Mouse (Mus musculus): ENCODE data around the gene Gm20388. TPM values are rescaled to one million over a fixed set of nuclear protein-coding genes. Genes with fewer than 3 reads are reported as not detected.
A peak's percentile ranks its signal among the peaks of the same experiment; 100 is the strongest.

Gm20388 gene
- polyA plus RNA-seq, 1 experiment from 2014 or later, result not detected

DNA sequence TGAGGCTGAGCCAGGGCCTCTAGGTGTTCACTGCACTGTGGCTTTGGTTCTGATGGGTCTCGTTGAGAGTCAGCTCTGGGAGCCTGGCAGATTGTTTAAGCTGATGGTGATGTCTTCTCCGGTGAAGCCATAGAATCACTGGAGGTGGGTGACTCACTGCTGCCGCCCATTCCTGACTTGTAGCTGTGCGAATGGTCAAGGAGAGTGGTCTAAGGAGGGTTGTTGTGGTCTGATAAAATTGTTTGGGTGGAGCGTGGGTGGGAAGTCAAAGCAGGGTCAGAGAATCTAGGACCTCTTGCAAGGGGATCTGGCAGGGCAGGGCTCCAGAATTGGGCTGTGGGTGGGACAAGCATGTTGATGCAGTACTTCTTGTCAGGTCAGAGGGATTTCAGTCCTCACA lies 2100.0 kb downstream of the Gm20388 start:
- H3K4me1 ChIP-seq, result peaks cover 33% of the 10 kb centered on the region
- ATAC-seq (ENCODE audit: extremely low read depth, insufficient number of reproducible peaks, low FRiP score, low TSS enrichment), result no peak
- H3K36me3 ChIP-seq, result peaks cover 70% of the 10 kb centered on the region
- H3K27me3 ChIP-seq (replicated peaks), result no peaks in the 10 kb centered on the region
- H3K4me3 ChIP-seq, result no peak overlapping the region
- H3K9me3 ChIP-seq, result no peaks in the 10 kb centered on the region
- WGBS, result 51% methylated on average over 5 of the region's 5 CpGs
- H3K9ac ChIP-seq, result peak overlapping the region; percentile 33; the same call in 1 of the 2 replicates
- H3K4me2 ChIP-seq, result no peak overlapping the region
- H3K27ac ChIP-seq (replicated peaks), result no peak overlapping the region; the same call in 1 of the 2 replicates

DNA sequence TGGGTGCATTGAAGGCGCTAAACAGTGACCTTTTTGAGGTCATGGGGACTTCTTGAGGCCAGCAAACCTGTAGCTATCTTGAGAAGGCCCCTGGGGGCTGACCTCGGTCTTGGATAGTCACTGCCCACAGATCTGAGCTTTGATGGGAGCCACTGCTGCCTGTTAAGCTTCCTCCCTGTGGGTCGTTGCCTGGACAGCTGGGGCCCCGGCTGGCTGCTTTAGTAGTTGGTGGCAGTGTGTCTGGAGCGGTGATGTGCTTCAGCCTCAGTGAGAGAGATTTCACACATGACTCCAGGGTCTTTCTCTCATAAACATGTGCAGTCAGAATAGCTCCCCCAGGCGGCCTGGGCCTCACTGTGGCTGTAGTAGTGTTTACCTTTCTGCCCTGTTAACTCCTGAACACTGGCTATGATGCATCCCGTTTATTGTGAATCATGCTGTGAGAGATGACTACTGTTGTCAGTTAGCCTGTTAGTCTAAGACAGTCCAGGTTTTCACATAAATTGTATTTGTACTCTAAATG lies 2100.5 kb downstream of the Gm20388 start:
- ATAC-seq (ENCODE audit: extremely low read depth, insufficient number of reproducible peaks, low FRiP score, low TSS enrichment), result no peak
- Histone ChIP-seq H3K9me3 (no peaks in the 10 kb centered on the region), H3K4me2 (no peak overlapping the region), H3K4me3 (no peak overlapping the region), H3K9ac (peak overlapping the region; percentile 33; the same call in 1 of the 2 replicates), H3K27me3 (replicated peaks) (no peaks in the 10 kb centered on the region), H3K27ac (replicated peaks) (no peak overlapping the region; the same call in 1 of the 2 replicates), H3K36me3 (peaks cover 67% of the 10 kb centered on the region), H3K4me1 (peaks cover 37% of the 10 kb centered on the region)
- 42% methylated on average over 7 of the region's 7 CpGs for WGBS

DNA sequence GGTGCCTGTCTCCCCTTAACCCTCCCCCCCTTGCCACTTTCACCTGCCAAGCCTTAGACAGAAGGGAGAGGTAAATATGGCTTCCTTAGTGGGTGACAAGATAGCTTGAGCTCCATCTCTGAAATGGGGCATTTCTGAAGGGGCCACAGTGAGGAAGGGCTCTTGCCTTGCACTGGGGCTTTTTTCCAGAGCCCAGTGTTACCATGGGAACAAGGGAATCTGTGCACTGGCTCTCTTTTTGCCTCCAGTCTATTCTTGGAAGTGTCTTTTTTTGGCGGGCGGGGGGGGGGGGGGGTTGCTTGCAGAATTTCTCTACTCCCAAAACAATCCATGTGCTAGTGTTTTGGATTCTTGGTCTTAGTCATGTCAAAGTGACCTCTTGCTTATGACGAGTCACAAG lies 2104.0 kb downstream of the Gm20388 start:
- Histone ChIP-seq H3K27me3 (replicated peaks) (no peaks in the 10 kb centered on the region), H3K27ac (replicated peaks) (no peak overlapping the region), H3K36me3 (peaks cover 49% of the 10 kb centered on the region), H3K9me3 (no peaks in the 10 kb centered on the region), H3K4me2 (no peak overlapping the region), H3K4me1 (peaks cover 66% of the 10 kb centered on the region), H3K4me3 (no peak overlapping the region), H3K9ac (no peak overlapping the region)
- WGBS, result 53% methylated on average over 3 of the region's 3 CpGs
- ATAC-seq (ENCODE audit: extremely low read depth, insufficient number of reproducible peaks, low FRiP score, low TSS enrichment), result no peak

DNA sequence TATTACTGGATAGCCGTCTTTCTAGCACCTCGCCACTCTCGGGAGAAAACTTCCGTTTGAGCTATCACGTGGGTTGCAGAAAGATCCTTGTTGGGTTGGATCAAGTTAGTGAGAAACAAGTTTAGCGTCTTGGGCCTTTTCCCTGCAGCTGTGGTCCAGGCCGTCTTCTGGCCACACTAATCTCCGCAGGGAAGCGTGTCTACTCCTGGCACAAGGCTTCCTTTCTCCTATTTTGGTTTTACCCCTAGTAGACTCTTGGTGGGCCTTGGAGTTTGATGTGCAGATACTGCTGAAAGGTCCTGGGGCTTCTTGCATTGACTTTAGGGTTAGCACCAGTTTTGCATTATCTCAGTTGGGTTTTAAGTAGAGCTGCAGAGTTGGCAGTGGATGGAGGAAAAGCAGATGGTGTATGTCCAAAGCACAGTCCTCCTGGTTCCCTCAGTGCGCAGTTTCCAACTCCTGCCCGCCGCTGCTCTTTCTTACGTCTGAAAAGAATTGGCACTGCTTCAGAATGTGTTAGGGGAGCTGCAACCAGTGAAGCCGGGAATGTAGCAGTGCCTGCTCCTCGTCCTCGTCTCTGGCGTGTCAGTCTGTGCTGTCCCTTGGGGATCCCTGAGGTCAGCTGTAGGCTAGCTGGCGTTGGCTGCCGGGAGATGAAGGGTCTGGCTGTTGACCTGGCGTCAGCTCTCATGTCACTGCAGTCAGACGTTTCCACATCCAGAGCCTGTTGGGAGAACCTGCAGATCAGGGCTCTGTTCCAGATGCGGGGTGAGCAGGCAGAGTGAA lies 2107.6 kb downstream of the Gm20388 start:
- ATAC-seq (ENCODE audit: extremely low read depth, insufficient number of reproducible peaks, low FRiP score, low TSS enrichment), result no peak
- Histone ChIP-seq H3K4me3 (no peak overlapping the region), H3K27ac (replicated peaks) (peak overlapping the region; percentile 71), H3K27me3 (replicated peaks) (no peaks in the 10 kb centered on the region), H3K4me1 (peaks cover 79% of the 10 kb centered on the region), H3K9ac (no peak overlapping the region), H3K4me2 (0 out of 2 replicates have a peak overlapping the region, but pooled peaks have one; percentile 4), H3K9me3 (no peaks in the 10 kb centered on the region), H3K36me3 (peaks cover 48% of the 10 kb centered on the region)
- 52% methylated on average over 22 of the region's 22 CpGs for WGBS

DNA sequence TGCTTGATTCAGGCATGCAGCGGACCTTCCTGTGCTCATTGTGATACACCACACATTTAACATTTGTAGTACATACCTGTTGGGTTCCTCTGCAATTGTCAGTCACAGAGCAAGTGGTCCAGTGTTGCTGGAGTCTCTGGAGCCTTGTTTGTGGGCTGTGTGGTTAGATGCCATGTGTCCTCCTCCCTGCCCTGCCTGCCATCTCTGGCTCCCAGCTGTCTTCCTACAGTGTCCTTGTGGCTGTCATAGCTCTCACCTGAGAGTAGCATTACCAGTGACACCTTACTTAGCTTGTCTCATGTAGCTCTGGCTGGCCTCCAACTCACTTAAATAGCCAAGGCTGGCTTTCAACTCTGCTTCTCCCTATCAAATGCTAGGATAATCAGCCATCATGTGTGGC lies 2108.5 kb downstream of the Gm20388 start:
- Histone ChIP-seq H3K4me1 (peaks cover 78% of the 10 kb centered on the region), H3K36me3 (peaks cover 53% of the 10 kb centered on the region), H3K27me3 (replicated peaks) (no peaks in the 10 kb centered on the region), H3K9ac (no peak overlapping the region), H3K9me3 (no peaks in the 10 kb centered on the region), H3K4me3 (no peak overlapping the region), H3K4me2 (no peak overlapping the region), H3K27ac (replicated peaks) (peak overlapping the region; percentile 71; the same call in 1 of the 2 replicates)
- no peak for ATAC-seq (ENCODE audit: extremely low read depth, insufficient number of reproducible peaks, low FRiP score, low TSS enrichment)
- WGBS, result 83% methylated on average over 1 of the region's 1 CpGs

DNA sequence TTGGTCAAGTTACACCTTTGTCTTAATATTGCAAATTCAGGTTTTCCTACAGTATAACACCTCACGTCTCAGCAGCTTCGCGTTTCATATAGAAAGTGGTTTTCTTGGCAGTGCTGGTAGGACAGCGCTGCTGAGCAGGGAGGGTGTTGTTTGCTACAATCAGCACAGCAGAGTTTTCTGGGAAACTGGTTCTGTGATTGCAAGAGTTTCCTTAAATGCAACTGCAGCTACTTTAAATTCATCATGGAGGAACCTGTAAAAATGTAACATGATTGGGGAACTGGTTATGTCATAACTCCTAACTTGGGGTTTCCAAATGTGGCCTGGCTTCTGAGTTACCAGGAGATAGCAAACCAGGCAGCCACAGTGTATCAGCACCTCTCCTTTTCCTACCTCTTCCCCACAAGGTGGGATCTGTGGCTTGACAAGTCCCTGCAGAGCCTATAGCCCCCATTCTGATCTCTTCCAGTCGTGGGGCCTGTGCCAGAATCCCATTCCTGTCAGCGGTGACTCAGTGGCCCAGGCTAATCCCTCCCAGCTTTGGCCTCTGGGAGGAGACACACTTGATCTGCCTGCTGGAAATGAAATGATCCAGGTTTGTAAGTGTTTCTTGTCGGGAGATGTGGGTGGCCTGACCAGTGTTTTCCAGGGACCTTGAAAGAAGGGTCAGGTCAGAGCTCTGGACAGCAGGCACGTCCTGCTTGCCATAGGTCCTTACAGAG lies 2109.6 kb downstream of the Gm20388 start:
- 0 out of 2 replicates have a peak overlapping the region, but pooled peaks have one; percentile 8 for H3K27ac ChIP-seq (replicated peaks)
- 67% methylated on average over 8 of the region's 8 CpGs for WGBS
- H3K4me3 ChIP-seq, result no peak overlapping the region
- ATAC-seq (ENCODE audit: extremely low read depth, insufficient number of reproducible peaks, low FRiP score, low TSS enrichment), result no peak
- no peaks in the 10 kb centered on the region for H3K27me3 ChIP-seq (replicated peaks)
- H3K9ac ChIP-seq, result no peak overlapping the region
- H3K4me2 ChIP-seq, result no peak overlapping the region
- H3K9me3 ChIP-seq, result no peaks in the 10 kb centered on the region
- peaks cover 63% of the 10 kb centered on the region for H3K36me3 ChIP-seq
- H3K4me1 ChIP-seq, result peaks cover 68% of the 10 kb centered on the region

DNA sequence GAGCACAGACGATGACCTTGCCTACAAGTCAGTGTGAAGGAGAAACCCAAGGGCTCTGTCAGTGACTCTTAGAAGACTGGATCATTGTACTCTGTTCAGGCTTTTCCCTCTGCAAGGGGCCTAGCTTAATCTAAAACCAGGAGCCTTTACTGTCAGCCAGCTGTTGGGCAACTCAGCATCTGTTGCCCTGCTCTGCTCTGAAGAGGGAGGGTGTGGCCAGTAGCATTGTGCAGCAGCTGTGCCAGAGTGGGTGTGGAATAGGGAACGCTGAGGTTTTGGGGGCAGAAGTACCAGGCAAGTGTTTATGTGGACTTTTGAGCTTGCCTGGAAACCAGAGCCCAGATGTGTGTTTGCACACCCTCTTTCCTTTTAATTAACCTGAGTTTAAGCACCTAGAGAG lies 2111.1 kb downstream of the Gm20388 start:
- peaks cover 72% of the 10 kb centered on the region for H3K36me3 ChIP-seq
- 78% methylated on average over 2 of the region's 2 CpGs for WGBS
- no peak for ATAC-seq (ENCODE audit: extremely low read depth, insufficient number of reproducible peaks, low FRiP score, low TSS enrichment)
- peaks cover 53% of the 10 kb centered on the region for H3K4me1 ChIP-seq
- no peak overlapping the region for H3K9ac ChIP-seq
- 0 out of 2 replicates have a peak overlapping the region, but pooled peaks have one; percentile 3 for H3K27ac ChIP-seq (replicated peaks)
- H3K9me3 ChIP-seq, result no peaks in the 10 kb centered on the region
- no peak overlapping the region for H3K4me3 ChIP-seq
- no peaks in the 10 kb centered on the region for H3K27me3 ChIP-seq (replicated peaks)
- H3K4me2 ChIP-seq, result no peak overlapping the region

DNA sequence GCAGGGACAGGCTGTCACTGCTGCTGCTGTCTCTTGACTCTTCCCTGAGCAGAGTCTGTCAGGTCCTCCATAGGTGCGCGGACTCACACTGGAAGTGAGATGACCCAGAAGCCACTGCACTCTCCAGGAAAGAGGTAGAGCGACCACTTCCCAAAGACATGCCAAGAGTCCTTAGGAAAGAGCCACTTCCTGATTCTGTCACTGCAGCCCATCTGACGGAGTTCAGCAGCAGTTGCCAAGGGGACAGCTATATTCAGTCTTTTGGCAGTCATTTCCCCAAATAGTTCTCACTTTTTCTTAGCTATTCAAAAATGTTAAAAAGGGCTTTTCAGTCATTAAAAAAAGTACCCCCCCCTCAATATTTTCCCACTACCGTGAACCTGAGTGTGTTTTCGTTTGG lies 2111.6 kb downstream of the Gm20388 start:
- no peaks in the 10 kb centered on the region for H3K27me3 ChIP-seq (replicated peaks)
- H3K4me3 ChIP-seq, result no peak overlapping the region
- H3K36me3 ChIP-seq, result peaks cover 72% of the 10 kb centered on the region
- no peaks in the 10 kb centered on the region for H3K9me3 ChIP-seq
- no peak for ATAC-seq (ENCODE audit: extremely low read depth, insufficient number of reproducible peaks, low FRiP score, low TSS enrichment)
- H3K9ac ChIP-seq, result no peak overlapping the region
- WGBS, result 80% methylated on average over 6 of the region's 6 CpGs
- peaks cover 49% of the 10 kb centered on the region for H3K4me1 ChIP-seq
- no peak overlapping the region for H3K4me2 ChIP-seq
- H3K27ac ChIP-seq (replicated peaks), result 0 out of 2 replicates have a peak overlapping the region, but pooled peaks have one; percentile 3

DNA sequence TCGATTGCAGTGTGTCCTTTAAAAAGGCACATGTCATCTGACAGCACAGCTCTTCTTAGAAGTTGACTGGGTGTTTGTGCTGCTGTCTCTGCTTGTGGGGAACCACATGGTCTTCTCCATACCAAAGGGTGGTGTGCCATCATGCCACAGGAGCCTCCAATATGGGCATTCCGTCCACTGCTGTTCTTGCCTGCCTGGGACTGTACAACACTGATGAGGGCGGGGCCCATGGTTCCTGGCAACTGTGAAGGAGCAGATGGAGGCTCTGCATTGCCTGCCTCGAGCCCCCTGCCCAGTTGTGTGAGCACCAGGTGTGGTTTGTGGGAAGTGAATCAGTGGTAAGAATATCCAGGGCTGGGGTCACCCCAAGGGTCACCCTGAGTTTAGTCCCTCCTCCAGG lies 2112.1 kb downstream of the Gm20388 start:
- Histone ChIP-seq H3K9me3 (no peaks in the 10 kb centered on the region), H3K36me3 (peaks cover 69% of the 10 kb centered on the region), H3K9ac (no peak overlapping the region), H3K27ac (replicated peaks) (no peak overlapping the region), H3K27me3 (replicated peaks) (no peaks in the 10 kb centered on the region), H3K4me2 (no peak overlapping the region), H3K4me3 (no peak overlapping the region), H3K4me1 (peaks cover 46% of the 10 kb centered on the region)
- WGBS, result 77% methylated on average over 4 of the region's 4 CpGs
- ATAC-seq (ENCODE audit: extremely low read depth, insufficient number of reproducible peaks, low FRiP score, low TSS enrichment), result no peak

DNA sequence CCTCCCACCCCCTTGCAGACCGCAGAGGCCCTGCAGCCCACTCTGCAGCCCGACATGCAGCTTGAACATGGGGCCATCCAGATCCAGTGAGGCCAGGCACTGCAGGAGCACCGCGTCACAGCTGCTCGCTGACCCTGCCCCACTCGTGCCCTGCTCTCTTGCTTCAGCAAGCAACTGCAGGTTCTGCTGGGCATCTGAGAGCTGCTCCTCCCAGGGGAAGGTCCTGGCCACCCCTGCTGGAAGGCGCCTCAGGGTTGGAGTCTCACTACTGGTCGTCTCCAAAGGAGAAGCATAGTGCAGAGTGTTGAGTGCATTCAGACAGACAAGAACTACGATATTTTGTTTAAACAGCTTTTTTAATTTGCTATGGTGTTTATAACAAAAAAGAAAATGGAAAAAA lies 2114.9 kb downstream of the Gm20388 start:
- H3K4me1 ChIP-seq, result peaks cover 22% of the 10 kb centered on the region
- H3K36me3 ChIP-seq, result peaks cover 62% of the 10 kb centered on the region
- H3K27ac ChIP-seq (replicated peaks), result no peak overlapping the region
- H3K9me3 ChIP-seq, result no peaks in the 10 kb centered on the region
- H3K4me2 ChIP-seq, result no peak overlapping the region
- H3K27me3 ChIP-seq (replicated peaks), result no peaks in the 10 kb centered on the region
- ATAC-seq (ENCODE audit: extremely low read depth, insufficient number of reproducible peaks, low FRiP score, low TSS enrichment), result no peak
- 95% methylated on average over 9 of the region's 9 CpGs for WGBS
- H3K9ac ChIP-seq, result no peak overlapping the region
- H3K4me3 ChIP-seq, result no peak overlapping the region

DNA sequence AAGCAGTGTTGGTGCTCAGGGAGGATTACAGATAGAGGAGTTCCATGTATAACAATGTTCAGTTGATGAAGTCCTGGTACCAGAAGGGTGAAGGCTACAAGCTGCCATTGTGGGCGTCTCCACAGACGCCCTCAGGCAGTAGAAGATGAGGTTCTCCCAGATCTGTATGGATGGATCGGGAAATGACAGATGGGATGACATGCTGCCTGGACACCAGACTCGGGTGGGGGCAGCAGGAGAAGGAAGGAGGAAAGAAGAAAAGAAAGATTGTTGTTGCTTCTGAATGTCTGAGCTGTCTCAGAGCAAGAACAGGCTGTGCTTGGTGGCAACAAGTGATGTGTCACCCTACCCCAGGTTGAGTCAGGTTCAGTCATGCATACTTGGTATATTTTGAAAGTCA lies 2117.5 kb downstream of the Gm20388 start:
- peaks cover 42% of the 10 kb centered on the region for H3K36me3 ChIP-seq
- H3K4me1 ChIP-seq, result peaks cover 29% of the 10 kb centered on the region
- no peaks in the 10 kb centered on the region for H3K9me3 ChIP-seq
- no peak overlapping the region for H3K9ac ChIP-seq
- no peak overlapping the region for H3K4me3 ChIP-seq
- 77% methylated on average over 4 of the region's 4 CpGs for WGBS
- H3K27me3 ChIP-seq (replicated peaks), result no peaks in the 10 kb centered on the region
- H3K4me2 ChIP-seq, result no peak overlapping the region
- ATAC-seq (ENCODE audit: extremely low read depth, insufficient number of reproducible peaks, low FRiP score, low TSS enrichment), result no peak
- H3K27ac ChIP-seq (replicated peaks), result no peak overlapping the region

Measured in heart, embryonic 13.5 days (tissue).